Mouse (Mus musculus) heart, embryonic 14.5 days (tissue): ENCODE results near the gene Slc38a6. TPM values are rescaled to one million over a fixed set of nuclear protein-coding genes. Genes with fewer than 3 reads are reported as not detected.

ENCODE experiments used
- polyA plus RNA-seq: library from polyadenylated mRNA; unstranded; fragments of >200 nt; fragmentation: Nextera tagmentation; extraction: Ambion mirVana; gene quantifications from 2 replicates; pipeline ENCODE4 v1.2.1, GENCODE M21; 2014

Gene Slc38a6
- polyA plus RNA-seq, 1 experiment from 2014 or later: 6.4 TPM

Other genes starting within 250 kb of the Slc38a6 start
- gene Six1, start 232.9 kb upstream of the Slc38a6 start, polyA plus RNA-seq: 0.09 and 0.27 TPM in 2 replicates
- gene Six4, start 173.3 kb upstream of the Slc38a6 start, polyA plus RNA-seq: 1.2 and 1.4 TPM in 2 replicates
- 28.2 and 28.8 TPM in 2 replicates for gene Mnat1, start 163.1 kb upstream of the Slc38a6 start, polyA plus RNA-seq
- gene Trmt5, start 69 bp upstream of the Slc38a6 start, polyA plus RNA-seq: 14.1 and 16.5 TPM in 2 replicates